Mouse (Mus musculus) megakaryocyte, embryonic 14.5 days (primary cell): ENCODE measurements around the gene Sbpl.

Source experiments
- FLI1 ChIP-seq: IDR thresholded peaks from 2 replicates; pipeline ENCODE4 v1.6.1; 2012; ENCODE audit warnings: low read length, inconsistent platforms, mixed read lengths
- GATA1 ChIP-seq: IDR thresholded peaks from 3 replicates; pipeline ENCODE4 v1.6.1; 2012; ENCODE audit warnings: mixed read lengths, low read length, inconsistent platforms, borderline replicate concordance

DNA sequence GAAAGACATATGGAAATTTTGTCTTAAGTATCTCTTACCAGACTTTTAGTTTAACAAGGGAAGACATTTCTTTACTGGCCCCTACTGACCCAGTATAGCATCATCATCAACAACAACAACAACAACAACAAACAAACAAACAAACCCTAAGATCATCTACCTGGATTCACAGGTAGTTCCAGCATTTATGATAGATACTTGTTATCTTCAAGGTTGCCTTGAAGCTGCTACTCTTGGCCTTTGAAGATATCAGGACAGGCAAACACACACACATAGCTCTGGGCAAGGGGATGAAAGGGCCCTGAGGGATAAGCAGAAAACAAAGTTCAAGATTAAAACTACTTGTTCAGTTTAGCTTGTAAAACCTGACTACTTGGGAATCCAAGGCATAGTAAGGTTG is 13.7 kb downstream of the Sbpl start, which contains the start of gene Sbp:
- TF ChIP-seq GATA1, result no peak
- no peak for TF ChIP-seq FLI1
